Mouse (Mus musculus) lung, adult 18-20 months (tissue): ENCODE data around the gene Nhlrc2.
"Not testable (repeated sequence)": the region's sequence is repeated elsewhere in the genome, so short reads cannot be mapped to it uniquely, and the experiment has no call there.

ENCODE experiments used
- DNase-seq, 2 experiments: peaks; one replicate each; pipeline ENCODE4 v3.0.0; 2022; ENCODE audit warnings: mixed read lengths in 2 of 2

Gene Nhlrc2

DNA sequence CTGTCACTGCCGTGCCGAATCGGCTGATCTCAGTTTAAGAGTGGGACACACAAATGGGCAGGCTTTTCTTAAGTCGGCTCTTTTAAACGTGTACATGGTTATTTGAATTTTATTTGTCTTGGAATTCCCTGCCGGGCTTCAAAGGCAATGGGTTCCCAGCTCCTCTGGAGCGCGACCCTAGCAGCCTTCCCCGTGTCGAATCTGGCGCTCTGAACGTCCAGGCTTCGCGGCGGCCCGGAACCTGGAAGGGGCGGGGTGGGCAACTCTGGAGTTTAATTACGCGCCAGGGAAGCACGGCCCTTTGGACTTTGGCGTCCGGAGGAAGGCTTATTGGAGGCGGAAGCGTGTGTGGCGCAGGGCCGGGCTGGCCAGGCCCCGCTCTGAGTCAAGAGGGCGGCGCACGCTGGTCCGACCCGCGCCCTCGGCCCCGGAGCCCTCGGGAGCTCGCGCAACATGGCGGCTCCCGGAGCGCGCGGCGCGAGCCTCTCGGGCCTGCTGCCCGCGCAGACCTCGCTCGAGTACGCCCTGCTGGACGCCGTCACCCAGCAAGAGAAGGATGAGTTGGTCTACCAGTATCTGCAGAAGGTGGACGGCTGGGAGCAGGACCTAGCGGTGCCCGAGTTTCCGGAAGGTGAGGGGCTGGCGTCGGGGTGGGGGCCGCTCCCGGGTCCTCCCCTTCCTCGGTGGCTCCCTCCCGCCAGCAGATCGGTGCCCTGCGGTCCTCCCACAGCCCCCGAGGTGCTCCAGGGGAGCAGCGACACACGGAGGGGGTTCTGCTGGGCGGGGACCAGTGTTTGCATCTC lies at the start of gene Nhlrc2:
Gene Nhlrc2, plus strand, starts transcription at position 32 of the 803 bp plus-strand sequence.
- peak; percentile 91 to 93 for DNase-seq

DNA sequence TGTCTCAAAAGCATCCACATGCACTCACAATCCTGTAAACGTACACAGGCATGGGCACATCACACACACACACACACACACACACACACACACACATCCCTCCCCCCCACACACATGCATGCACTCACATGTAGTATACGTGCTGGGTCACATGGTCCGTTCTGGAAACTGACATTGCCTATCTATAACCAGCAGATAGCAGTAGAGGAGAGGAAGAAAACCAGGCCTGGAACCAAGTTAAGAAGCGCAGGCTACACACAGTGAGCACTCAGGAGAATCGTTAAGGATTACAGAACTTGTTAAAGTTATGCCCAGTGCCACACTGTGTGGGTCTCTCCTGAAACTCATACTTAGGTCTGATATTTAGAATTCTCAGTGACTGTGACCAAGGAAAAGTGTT lies 45.0 kb upstream of the Nhlrc2 start:
- not testable (repeated sequence) for DNase-seq

GRCm38 (mm10) chr19:56503525-56503924 lies 44.5 kb upstream of the Nhlrc2 start:
- not testable (repeated sequence) for DNase-seq

- DNase-seq, result not testable (repeated sequence)
Observed at GRCm38 (mm10) chr19:56511207-56511606, 36.9 kb upstream of the Nhlrc2 start.

DNA sequence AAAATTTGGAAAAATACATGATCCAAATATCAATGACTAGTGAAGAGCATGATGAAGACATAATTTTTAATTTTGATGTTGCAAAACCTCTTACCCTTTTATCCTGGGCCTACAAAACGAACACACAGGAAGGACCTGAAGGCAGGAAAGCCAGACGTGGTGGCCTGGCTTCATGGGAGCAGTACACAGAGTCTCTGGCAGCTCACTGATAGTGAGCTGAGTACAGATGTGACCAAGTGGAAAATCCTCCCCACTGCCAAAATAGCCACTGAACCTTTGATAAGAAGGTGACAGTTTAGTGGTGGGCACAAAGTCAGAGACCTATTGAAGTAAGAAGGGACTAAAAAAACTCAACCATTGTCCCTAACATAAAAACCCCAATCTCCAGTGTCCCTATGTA lies 34.5 kb upstream of the Nhlrc2 start:
- DNase-seq, result not testable (repeated sequence)

GRCm38 (mm10) chr19:56519408-56519807 lies 28.7 kb upstream of the Nhlrc2 start:
- not testable (repeated sequence) for DNase-seq

DNA sequence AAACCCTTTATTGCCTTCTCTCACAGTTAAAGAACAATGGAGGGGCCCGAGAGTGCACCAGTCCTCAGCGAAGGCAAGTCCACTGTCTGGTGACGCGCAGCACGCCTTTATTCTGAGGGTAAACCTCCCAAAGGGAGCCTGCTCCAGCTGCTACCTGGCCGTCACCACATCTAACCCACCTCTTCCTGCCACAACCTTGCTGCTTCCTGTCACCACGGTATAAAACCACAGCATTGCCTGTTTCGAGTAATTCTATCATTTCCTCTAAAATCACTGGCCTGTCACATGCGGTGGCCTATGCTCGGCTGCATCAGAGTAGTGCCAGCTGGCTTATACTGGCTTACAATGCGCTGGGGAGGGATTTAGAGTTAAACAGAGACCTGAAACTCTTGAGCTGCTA lies 17.5 kb upstream of the Nhlrc2 start:
- not testable (repeated sequence) for DNase-seq

DNA sequence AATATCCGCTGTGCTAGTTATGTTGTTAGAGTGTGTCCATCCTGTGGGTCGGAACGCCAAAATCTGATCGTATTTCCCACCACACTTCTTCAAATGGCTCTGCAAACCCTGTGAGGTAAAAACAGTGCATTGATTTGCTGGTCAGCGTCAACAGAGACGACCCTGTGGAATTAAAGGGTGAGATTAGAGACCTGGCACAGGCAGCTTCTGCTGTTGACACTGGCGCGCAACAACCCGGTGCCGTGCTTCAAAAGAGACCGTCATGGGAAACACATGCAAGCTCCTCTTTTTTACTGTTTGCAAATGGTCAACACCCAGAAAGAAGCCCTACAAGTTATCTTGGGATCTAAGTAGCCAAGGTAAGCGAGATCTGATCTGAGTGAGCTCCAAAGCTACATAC lies 16.8 kb upstream of the Nhlrc2 start:
- DNase-seq, result no peak

GRCm38 (mm10) chr19:56533291-56534071 lies 14.6 kb upstream of the Nhlrc2 start:
- DNase-seq, result no peak

DNA sequence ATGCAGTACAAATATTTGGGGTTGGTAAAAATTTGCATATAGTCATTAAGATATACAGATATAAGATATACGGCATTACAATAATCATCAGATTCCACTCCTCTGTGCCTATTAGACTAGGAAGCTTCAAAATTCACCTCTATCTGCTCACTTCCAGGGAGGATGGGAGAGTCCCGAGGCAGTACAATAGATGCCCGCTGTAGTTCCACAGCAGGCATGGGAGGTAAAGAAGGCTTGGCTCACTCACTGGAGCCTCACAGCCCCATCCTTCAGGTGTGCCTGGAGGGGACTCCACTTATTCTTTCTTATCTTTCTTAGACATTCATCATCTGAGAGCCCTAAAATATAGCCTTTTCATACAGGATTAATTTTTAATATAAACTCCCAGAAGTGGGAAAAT lies 13.7 kb upstream of the Nhlrc2 start:
- DNase-seq, result no peak

DNA sequence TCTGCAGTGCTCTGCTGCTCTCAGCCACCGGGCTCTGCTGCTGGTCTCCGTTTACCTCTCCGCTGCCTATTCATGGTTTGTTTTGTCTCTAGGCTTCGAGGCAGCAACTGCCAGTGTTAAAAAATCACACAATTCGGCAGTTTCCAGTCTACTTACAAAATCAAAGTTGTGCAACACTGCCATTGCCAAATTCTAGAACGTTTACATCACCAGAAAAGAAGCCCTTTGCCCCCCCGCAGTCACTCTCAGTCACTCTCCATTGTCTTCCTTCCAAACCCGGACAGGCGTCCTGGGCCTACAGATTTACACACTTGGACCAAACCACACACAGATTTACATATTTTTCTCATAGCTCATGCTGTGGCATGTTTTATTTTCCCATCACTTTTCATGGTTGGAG lies 13.0 kb upstream of the Nhlrc2 start:
- peak; percentile 24 to 52 for DNase-seq

DNA sequence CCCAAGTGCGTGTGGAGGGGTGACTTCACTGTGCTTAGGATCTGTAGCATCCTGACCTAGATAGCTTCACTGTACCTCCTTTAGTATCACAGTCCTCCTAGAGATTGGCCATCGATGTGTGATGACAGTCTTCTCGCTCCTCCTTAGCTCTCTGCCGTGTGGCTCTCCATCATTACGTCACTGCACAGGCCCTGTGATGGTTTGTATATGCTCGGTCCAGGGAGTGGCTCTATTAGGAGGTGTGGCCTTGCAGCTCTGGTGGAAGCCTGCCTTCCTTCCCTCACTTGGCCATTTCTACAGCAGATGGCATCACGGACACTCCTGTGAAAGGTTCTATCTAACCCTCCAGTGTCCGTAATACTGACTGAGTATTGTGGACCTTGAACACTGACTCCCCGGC lies 12.3 kb upstream of the Nhlrc2 start:
- no peak for DNase-seq

DNA sequence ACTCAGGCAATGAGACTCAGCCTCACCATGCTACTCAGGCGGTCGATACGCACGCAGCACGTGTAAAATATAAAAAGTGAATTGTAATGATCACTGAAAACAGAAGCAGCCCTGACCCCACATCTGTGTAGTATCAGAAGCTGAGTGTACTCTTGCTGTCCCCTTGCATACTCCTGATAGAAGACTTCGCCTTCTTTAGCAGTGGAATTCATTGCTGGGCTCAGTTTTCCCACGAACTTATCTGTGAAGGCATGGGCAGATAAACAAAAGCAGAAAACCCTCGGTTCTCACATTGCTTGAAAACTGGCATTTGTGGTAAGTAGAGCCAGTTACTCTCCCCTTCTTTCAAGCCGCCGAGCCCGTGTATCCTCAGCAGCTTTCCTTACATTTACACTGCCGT lies 4.7 kb upstream of the Nhlrc2 start:
- no peak for DNase-seq

DNA sequence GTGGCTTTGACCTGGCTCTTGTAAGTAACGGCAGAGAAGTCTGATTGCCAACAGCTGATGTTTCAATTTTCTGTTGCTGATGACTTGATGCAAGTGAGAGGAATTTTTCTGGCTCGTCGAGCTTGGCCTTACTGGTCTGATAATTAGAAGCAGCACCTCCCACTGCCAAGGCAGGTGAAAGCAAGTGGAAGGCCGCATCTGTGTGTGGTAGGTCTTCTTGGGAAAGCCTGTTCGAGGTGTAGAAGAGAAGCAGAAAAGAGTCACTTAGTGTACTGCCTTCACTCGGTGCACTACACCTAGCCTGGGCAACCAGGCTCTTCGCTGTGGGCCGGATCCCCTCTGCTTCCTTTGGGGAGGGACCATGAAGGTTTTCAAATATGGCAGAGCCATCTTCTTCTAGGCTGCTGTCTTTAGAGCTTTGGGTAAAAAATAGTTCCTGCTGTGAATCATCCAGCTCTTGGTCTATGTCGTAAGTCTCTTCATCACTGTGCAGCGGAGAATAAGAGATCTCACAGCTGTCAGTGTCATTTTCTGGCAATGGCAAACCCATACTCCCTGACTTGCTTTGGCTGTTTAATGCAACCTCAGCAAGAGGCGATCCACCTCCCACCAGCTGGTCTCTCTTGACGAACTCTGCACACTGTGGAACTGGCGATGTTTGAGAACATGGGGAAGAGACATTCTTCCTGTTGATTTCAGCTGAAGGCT lies 3.2 kb upstream of the Nhlrc2 start:
- DNase-seq, result peak; percentile 22 to 55

- DNase-seq, result no peak
Observed at GRCm38 (mm10) chr19:56546031-56546430, 2.0 kb upstream of the Nhlrc2 start.

DNA sequence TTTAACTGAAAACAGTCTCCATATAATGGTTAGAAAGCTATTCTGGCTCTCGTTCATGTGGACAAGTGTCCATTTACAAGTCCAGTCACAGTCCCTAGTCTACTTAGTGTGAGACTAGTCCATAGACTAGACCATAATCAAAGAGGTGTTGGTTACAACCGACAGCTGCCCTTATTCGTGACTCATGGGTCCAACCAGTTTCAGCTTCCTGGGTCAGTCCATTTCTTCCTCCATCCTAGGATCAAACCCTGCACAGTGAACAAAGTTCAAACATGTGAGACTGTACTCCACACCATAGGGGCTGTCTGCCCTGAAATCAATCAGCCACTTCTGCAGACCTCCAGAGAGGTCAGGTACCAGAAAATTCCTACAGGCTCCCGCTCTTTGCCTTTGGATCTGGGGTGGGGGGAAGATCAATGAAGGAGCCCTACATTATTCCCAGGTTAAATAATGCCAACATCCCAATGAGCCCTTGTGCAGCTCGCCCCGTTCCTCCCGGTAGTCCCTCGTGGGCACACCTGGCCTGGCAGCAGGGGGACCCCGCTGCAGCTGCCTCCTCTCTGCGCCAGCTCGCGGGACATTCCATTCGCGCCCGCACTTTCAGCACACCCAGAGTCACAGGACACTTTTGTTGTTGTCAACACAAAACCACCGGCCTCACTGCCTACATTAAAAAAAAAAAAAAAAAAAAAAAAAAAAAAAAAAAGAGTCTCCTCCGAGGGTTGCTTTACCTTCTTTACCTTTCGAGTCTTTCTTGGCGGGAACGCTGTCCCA lies 418 bp upstream of the Nhlrc2 start, which contains the start of gene Dclre1a:
Gene Dclre1a, minus strand, starts transcription at position 767 of the 774 bp plus-strand sequence.
- peak; percentile 72 to 74 for DNase-seq

- DNase-seq, result peak in 1 of 2 experiments; percentile 41
Observed at GRCm38 (mm10) chr19:56549033-56549680, 1.1 kb downstream of the Nhlrc2 start.

DNA sequence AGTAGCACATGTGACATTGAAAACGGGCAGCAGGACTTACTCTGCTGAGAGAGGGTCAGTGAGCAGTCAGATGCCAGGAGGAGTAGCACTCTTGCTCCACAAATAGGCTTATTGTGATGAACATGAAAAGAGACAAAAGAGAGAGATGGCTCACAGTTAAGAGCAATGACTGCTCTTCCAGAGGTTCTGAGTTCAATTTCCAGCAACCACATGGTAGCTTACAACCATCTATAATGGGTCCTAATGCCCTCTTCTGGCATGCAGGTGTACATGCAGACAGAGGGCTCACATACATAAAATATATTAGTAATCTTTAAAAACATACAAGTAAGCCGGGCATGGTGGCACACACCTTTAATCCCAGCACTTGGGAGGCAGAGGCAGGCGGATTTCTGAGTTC lies 5.1 kb downstream of the Nhlrc2 start:
- no peak for DNase-seq

- DNase-seq, result peak in 1 of 2 experiments; percentile 30
Observed at GRCm38 (mm10) chr19:56555972-56556371, 7.9 kb downstream of the Nhlrc2 start.

DNA sequence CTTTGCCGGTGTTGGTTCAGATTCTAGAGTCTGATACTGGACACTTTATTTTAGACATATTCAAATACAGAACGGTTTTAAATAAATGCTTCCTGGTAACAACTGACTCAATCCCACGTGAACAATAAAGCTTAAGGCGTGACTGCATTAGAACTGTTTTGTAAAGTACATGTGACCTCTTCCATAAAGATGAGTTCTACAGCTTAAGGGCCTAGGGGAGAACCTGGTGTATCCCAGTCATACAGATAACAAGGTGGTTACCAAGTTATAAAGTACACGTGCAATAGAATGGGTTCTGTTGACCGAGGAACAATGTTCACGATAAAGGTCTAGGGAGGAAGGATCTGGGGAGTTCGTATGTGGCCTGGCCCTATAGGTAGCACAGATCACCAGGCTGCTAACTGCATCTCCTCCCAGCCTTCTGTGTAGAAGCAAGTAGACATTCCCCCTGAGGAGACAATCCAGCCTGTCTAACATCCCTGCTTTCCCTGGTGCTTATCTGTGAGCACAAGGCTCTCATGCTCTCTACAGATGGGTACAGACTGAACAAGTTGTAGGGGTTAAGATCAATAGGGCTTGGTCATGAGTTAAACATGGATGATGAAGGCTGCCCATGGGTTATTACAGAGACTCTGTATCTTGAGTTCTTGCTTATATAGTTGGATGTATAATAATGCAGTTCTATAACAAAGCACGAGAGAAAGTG lies 14.5 kb downstream of the Nhlrc2 start:
- no peak for DNase-seq

GRCm38 (mm10) chr19:56563469-56563868 lies 15.4 kb downstream of the Nhlrc2 start:
- no peak for DNase-seq
